Mouse (Mus musculus) brain, embryonic 18.5 days (tissue): Measurements from ENCODE around the gene Txnrd1.
A peak's percentile ranks its signal among the peaks of the same experiment; 100 is the strongest.

Source experiments
- DNase-seq: peaks from one replicate; pipeline ENCODE4 v3.0.0-alpha.2; 2012; ENCODE audit warnings: low read depth, low spot score

The Txnrd1 gene

GRCm38 (mm10) chr10:82866356-82866755, 32.6 kb downstream of the Txnrd1 start, which contains the start of gene Eid3:
Eid3 (plus strand) TSS chr10:82866626.
- no peak for DNase-seq

GRCm38 (mm10) chr10:82866832-82867231, 33.1 kb downstream of the Txnrd1 start:
- no peak for DNase-seq

- no peak for DNase-seq
Measured at GRCm38 (mm10) chr10:82868418-82869086, 34.8 kb downstream of the Txnrd1 start.

GRCm38 (mm10) chr10:82875446-82875845, 41.7 kb downstream of the Txnrd1 start:
- no peak for DNase-seq

- no peak for DNase-seq
Measured at GRCm38 (mm10) chr10:82876076-82876796, 42.5 kb downstream of the Txnrd1 start.

GRCm38 (mm10) chr10:82887354-82887753, 53.6 kb downstream of the Txnrd1 start:
- DNase-seq, result no peak

- no peak for DNase-seq
Measured at GRCm38 (mm10) chr10:82888576-82888975, 54.8 kb downstream of the Txnrd1 start.

- DNase-seq, result no peak
Measured at GRCm38 (mm10) chr10:82889447-82889973, 55.8 kb downstream of the Txnrd1 start.

GRCm38 (mm10) chr10:82890936-82891335, 57.2 kb downstream of the Txnrd1 start:
- DNase-seq, result no peak

- DNase-seq, result no peak
Measured at GRCm38 (mm10) chr10:82891427-82891826, 57.7 kb downstream of the Txnrd1 start.

GRCm38 (mm10) chr10:82892442-82893055, 58.8 kb downstream of the Txnrd1 start:
- DNase-seq, result no peak

- no peak for DNase-seq
Measured at GRCm38 (mm10) chr10:82893872-82894650, 60.3 kb downstream of the Txnrd1 start.

- DNase-seq, result no peak
Measured at GRCm38 (mm10) chr10:82897936-82898335, 64.2 kb downstream of the Txnrd1 start.

GRCm38 (mm10) chr10:82898893-82899292, 65.1 kb downstream of the Txnrd1 start:
- DNase-seq, result no peak

- DNase-seq, result no peak
Measured at GRCm38 (mm10) chr10:82899810-82900421, 66.2 kb downstream of the Txnrd1 start.

- peak; percentile 55 for DNase-seq
Measured at GRCm38 (mm10) chr10:82900546-82900945, 66.8 kb downstream of the Txnrd1 start.

GRCm38 (mm10) chr10:82901436-82901835, 67.7 kb downstream of the Txnrd1 start:
- DNase-seq, result no peak

GRCm38 (mm10) chr10:82908526-82908925, 74.8 kb downstream of the Txnrd1 start:
- no peak for DNase-seq

GRCm38 (mm10) chr10:82909382-82909781, 75.6 kb downstream of the Txnrd1 start:
- no peak for DNase-seq

GRCm38 (mm10) chr10:82910198-82910597, 76.4 kb downstream of the Txnrd1 start:
- DNase-seq, result no peak

- DNase-seq, result no peak
Measured at GRCm38 (mm10) chr10:82913238-82913637, 79.5 kb downstream of the Txnrd1 start.
